Mouse (Mus musculus) adrenal gland, adult 18-20 months (tissue): ENCODE data around the gene Smtnl2. TPM values are rescaled to one million over a fixed set of nuclear protein-coding genes. Genes with fewer than 3 reads are reported as not detected.
A peak's percentile ranks its signal among the peaks of the same experiment; 100 is the strongest.
"Not testable (repeated sequence)": the region's sequence is repeated elsewhere in the genome, so short reads cannot be mapped to it uniquely, and the experiment has no call there.

ENCODE experiments used
- DNase-seq, 2 experiments: peaks; one replicate each; pipeline ENCODE4 v3.0.0; 2021 to 2022; ENCODE audit warnings: low spot score in 2 of 2
- long read RNA-seq, 2 experiments: library from polyadenylated mRNA; stranded (forward); transcript quantifications; one replicate each; pipeline ENCODE4 v2.0.0; 2021
- total RNA-seq, 2 experiments: library from RNA; stranded (reverse); gene quantifications; 1 replicate in 1 of 2; 2 replicates in 1 of 2; pipeline ENCODE4 v1.2.3; 2021

Gene Smtnl2
- total RNA-seq: 1 to 10 TPM; 1.3 to 2.6 TPM
- long read RNA-seq, experiment 1, partial matches to known transcripts: 1 of 5 reads
- long read RNA-seq, experiment 1, other reads (novel, unspliced or antisense): 0 of 5 reads
- long read RNA-seq, experiment 2, partial matches to known transcripts: 2 of 5 reads
- long read RNA-seq, experiment 2, other reads (novel, unspliced or antisense): 0 of 5 reads

DNA sequence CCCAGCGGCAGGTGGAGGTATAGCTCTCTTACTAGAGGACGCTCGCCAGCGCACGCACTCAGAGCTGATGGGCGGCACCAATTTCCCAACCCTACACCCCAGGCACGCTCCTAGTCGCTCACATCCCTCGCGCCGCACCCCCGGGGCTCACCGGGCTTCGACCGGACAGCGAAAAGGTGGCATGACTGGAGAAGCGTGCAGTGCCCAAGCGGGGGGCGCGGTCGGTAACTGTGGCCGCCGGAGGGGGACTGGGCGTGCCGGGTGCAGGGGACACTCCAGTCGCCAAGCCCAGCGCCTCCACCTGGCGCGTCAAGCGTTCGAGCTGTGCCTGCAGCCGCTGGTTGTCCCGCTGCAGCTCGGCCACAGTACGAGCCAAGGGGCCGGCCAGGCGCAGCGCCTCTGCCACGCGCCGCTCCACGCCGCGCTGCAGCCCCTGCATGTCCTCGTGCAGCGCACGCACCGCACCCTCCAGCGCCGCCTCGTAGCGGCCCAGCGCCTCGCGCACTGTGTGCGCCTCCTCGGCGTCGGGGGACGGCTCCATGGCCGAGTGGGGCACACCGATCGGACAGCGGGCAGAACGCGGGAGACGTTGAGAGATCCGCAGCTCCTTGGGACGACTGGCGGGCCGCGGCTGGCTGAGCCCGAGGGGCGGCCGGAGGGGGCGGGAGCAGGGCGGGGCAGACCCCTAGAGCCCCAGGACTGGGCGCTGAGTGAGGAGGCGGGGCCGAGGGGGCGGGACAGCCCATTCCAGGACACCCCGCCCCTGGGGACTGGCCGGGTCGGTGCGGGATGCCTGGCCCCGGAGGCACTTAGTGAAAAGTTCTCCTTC lies at the start of gene Smtnl2:
Gene Smtnl2 (minus strand): TSS at position 621 of the 829 bp plus-strand sequence.
- peak; percentile 78 to 81 for DNase-seq

DNA sequence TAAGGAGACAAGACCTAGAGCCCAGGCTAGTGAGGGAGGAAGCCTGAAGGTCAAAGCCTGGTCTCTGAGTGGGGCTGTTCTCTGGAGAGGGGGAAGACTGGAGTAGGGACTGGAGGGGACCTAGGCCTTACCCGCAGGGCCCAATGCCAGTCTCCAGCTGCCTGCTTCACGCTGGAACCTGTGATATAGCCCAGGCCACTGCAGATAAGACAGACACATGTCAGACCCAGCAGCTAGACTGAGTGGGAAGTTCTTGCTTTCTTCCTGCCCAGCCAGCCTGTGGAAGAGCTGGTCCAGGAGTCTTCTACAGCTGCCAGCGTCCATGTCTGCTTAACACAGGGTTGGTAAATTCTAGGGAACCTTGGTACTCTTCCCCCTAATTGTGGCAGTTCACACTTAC lies 47.0 kb upstream of the Smtnl2 start:
- DNase-seq: no peak

DNA sequence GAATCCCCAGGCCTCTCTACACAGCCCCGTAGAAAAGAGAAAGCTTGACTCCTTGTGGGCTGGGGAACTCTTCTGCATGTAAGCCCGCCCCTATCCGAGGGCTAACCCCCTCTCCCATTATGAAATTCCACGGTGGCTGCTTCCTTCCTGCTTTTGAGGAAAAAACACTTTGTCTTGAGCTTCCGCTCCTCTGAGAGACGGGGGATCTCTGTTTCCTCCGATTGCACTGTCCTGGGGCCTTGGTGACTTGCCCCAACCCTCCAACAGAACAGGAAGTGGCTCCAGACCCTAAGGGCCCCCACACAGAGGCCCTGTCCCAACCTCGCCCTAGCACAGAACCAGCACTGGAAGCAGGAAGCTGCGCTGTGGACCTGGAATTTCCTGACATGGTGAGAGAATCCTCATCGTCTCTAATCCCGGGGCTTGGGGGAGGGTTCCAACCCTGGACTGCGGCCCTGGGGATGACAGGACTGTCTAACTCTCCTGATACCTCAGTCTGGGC lies 46.5 kb upstream of the Smtnl2 start:
- no peak for DNase-seq

DNA sequence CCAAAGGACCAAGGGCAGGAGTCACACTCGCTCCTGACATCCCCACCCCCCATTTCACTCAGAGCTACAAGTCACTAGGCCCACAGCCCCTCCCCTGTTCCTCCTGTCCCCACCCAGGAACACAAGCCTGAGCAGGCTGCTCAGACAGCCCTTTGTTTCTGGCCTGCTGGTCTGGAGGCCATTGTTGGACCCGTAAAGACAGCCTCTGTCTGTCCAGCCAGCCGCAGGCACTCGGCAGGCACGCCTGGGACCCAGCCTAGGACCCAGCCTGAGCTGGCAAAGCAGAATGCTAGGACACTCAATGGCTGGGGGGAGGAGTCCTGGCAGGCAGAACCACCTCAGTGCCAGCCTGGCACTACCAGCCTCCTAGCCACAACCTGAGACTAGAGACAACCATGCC lies 44.2 kb upstream of the Smtnl2 start:
- DNase-seq: no peak

DNA sequence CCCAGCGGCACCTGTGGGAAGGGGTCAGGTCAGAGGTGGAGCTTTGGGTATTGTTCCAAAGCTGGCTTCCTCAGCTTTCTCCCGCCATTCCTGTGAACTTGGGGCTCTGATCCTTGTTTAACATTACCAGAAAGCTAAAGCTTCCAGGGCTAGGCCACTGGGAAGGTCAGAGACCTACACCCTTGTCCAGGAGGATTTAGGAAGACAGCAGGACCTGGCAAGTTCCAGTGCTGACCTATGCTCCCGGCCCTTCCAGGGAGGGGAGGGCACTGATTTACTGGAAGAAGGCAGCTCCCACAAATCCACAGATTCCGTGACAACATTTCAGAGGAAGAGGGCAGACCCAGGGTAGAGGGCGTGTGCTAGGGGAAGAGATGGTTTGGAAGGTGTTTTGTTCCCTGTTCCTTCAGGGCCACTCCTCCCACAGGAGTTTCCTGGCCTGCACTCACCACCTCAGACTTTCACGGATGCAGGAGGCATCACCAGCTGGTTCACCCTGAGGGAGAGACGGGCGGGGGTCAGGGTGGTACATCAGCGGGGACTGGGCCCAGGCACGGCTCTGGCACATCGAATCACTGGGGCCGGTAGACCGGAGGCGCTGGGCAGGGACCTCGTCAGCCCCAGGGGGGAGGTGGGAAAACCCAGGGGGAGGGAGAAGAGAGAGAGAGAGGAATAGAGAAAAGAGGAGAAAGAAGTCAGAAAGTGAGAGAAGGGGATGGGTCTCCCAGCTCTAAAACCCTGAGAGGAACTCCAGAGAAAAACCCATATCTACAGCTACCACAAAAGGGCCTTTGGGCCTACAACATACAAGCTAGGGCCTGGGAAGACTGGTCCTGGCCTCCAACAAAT lies 41.8 kb upstream of the Smtnl2 start:
- no peak for DNase-seq

DNA sequence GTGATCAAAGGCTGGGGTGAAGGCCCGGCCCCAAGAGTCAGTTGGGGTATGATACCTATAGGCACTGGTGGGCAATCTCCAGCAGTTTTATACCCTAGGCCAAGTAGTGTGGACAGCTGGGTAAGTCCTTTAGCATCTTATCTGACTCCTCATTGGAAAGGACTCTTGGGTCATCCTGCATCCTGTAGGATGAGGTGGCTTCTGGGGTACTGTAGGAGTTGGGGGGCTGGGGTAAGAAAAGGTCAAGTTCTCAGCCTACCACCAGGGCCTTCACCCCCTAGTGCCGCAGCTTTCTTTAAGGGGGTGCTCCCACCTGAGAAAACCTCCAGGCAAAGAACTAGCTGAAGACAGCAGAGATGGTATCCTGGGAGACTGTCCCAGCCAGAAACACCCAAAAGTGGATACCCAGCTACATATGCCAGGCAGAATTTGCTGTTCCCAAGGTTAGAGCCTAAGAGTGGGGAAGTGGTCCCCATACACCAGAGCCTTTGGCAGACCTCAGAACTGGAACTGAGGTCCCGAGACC lies 40.7 kb upstream of the Smtnl2 start:
- DNase-seq: no peak

DNA sequence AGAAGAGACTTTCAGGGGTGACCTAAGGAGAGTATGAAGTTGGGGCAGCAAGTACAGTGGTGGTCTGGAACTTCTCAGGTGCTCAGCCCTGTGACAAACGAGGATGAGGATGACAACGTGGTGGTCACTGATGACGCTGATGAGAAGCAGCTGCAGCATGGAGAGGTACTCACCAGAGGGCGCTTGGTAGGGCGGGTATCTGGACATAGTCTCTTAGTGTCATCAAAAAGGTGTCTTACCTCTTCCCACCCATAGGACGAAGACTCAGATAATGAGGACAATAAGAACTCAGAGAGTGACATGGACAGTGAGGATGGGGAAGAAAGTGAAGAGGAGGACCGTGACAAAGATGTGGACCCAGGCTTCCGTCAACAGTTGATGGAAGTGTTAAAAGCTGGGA lies 36.0 kb upstream of the Smtnl2 start:
- no peak for DNase-seq

DNA sequence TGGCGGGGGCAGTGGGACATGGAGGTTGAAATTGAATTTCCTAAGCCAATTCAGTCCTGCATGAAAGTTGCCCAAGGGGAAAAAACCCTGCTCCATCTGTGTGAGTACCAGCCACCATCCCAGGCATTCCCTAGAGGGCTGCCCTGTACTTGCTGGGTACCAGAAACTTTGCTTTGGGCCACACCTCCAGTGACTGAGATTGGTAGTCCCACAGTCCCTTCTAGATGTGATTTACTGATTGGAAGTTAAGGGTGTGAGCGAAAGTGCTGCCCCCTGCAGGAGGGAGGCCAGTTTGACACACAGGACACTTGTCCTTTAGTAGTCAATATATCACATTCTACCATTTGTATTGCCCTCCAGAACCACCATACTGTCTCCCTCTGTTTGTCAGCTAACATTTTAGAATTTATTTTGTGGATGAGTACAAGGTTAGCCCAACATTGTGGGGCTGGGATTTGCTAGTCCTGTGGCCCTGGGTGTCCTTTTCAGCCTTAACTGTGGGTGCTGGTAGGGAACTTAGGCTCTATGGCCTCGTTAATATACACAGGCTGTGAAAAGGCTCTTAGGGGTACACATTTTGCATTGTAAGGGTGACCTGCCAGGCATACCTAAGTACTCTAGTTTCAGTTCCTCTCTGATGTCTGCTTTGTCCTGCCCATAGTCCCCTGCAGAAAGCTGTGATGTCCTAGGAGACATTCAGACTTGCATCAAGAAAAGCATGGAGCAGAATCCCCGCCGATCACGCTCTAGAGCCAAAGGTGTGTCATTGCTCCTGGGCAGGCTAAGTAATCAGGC lies 35.0 kb upstream of the Smtnl2 start:
- no peak for DNase-seq

DNA sequence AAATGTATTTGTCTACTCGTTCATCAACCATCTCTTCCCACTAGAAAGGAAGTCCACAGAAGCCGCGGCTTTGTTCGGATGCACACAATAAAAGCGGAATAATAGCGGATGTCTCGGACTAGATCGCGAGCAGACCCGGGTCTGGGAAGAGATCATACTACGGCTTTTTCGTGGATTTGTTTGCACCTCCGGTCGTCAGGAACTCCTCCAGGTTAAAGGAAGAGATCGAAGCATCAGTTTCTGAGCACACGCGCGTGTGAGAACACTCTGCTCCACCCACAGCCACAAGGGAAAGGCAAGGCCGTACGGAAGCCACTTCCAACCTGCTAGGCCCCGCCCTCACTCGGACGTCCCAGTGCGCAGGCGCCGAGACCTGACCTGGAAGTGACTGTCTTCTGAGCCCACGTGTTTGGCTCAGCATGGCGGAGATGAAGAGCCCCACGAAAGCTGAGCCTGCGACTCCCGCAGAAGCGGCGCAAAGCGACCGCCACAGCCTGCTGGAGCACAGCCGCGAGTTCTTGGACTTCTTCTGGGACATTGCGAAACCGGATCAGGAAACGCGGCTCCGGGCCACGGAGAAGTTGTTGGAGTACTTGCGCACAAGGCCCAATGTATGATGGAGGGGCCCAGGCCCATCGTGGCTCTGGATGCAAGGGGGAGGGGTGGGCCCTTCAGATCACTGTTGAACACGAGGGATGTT lies 29.6 kb upstream of the Smtnl2 start, which contains the start of gene Mybbp1a:
Gene Mybbp1a (plus strand): TSS at position 391 of the 700 bp plus-strand sequence.
- DNase-seq: peak; percentile 99

DNA sequence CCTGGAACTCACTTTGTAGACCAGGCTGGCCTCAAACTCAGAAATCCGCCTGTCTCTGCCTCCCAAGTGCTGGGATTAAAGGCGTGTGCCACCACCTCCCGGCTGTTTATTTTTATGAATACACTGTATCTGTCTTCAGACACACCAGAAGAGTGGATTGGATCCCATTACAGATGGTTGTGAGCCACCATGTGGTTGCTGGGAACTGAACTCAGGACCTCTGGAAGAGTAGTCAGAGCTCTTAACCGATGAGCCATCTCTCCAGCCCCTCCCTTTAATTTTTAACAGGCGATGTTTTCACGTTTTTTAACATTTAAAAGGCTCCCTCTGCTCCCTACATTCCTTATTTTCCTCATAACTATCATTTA lies 29.1 kb upstream of the Smtnl2 start:
- DNase-seq: not testable (repeated sequence)

DNA sequence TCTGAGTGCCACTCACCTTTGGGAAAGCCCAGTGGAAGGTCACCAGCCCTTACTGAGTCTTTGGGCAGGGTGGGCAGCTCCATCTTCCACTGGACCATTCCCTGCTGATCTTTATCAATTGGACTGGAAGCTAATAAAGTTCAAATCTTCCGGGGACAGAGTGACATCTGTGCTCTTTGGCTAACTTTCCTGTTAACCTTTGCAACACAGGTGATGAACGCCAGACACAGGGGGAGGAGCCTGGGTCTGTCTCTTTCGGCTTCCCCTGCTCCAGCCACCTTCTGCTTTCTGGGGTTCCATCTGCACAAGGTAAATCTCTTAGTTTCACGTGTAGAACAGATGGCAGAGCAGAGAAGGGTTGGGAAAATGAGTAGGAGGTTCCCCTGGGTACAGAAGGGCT lies 26.9 kb upstream of the Smtnl2 start:
- no peak for DNase-seq

DNA sequence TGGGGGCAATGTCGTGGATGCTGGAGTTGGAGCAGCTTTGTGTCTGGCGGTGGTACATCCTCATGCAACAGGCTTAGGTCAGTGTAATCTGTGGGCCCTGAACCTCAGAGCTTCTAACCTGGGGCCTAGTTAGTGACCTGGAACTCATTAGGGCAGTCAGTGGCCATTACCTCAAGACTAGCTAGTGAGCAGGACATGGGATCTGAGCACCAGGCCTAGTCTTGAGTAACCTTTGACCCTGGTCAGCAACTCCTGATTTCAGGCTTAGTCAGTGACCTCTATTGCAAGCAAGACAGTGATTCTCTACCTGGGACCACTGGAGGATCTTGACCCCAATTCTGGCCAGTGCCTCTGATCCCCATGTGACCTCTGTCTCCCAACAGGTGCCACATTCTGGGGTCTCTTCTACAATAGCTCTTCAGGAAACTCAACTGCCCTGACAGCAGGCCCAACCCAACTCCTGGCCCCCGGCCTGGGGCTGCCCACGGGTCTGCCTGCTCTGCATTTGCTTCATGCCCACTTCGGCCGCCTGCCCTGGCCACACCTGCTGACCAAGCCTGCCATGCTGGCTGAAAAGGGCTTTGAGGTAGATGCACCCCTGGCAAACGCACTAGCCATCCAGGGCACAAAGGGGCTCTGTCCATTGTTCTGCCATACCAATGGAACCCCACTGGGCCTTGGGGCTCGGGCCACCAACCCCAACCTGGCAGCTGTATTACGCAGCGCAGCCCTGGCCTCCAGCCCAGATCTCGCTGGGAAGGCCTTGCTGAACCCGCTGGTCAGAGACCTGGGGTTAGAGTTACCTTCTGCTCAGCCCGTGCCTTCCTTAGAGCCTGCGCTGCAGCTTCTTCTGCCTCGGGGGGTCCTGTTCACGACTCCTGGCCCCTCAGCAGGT lies 25.5 kb upstream of the Smtnl2 start:
- DNase-seq: no peak

DNA sequence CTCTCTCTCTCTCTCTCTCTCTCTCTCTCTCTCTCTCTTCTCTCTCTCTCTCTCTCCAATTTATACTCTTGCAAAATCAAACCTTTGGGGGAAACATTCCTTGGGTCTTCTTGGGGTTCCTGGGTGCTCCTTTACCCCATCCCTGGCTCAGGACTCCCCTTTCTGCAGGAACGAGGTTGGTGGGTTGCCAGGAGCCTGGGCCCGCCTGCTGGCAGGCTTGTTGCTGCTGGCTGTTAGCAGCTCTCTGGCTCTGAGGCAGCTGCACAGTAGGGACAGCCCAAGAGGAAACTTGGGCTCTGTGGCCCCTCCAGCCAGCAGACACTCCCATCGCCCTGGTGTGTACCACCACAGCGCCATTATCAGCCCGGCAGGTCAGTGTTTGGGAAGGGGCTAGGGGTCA lies 24.8 kb upstream of the Smtnl2 start:
- no peak for DNase-seq

DNA sequence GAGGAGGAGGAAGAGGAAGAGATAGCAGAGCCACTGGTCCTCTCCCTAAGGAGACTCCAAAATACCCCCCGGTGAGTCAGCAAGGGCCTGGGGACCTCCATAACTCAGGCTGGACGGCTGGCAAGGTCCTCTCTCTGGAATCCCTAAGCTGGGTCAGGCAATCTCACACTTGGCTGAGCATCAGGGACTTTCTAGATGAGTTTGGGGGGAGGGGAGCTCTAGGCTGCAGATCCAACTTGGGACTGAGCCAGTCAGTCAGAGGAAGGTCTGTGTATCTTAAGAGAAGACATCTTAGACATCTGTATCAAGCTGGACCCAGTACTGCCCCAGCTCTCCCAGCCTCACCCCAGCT lies 24.2 kb upstream of the Smtnl2 start:
- DNase-seq: peak in 1 of 2 experiments; percentile 41

DNA sequence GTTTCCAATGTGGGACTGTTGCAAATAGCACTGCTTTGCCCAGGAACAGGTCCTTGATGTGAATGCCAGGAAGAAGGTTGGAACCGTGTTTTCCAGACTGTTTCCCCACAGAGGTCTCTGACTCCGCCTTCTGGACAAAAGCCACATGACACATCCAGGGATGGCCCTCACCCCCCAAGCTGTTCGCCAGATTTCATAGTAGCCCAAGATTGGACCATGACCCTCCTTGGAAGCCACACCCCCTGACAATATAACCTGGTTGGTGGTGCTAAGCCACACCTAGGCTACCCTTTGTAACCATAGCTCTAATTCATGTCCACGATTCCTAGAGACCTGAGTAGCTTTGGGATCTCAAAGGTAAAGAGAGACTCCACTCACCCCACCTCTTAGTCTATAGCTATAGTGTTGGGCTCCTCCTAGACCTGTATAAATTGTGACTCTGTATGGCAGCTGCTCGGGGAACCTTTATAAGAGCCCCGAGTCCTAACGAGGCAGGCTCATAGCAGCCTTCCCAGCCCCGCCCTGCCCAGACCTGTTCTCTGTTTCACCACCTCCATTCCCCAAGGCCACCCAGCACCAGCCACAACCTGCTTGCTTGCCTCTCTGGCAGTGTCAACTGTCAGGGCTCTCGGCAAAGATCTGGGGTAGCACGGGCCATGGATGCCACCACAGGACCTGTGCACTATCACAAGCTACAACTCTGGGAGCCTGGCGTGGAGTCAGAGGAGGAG lies 23.6 kb upstream of the Smtnl2 start, which contains the start of gene Ggt6:
Gene Ggt6 (plus strand): TSS at position 564 of the 731 bp plus-strand sequence.
- DNase-seq: peak in 1 of 2 experiments; percentile 33

DNA sequence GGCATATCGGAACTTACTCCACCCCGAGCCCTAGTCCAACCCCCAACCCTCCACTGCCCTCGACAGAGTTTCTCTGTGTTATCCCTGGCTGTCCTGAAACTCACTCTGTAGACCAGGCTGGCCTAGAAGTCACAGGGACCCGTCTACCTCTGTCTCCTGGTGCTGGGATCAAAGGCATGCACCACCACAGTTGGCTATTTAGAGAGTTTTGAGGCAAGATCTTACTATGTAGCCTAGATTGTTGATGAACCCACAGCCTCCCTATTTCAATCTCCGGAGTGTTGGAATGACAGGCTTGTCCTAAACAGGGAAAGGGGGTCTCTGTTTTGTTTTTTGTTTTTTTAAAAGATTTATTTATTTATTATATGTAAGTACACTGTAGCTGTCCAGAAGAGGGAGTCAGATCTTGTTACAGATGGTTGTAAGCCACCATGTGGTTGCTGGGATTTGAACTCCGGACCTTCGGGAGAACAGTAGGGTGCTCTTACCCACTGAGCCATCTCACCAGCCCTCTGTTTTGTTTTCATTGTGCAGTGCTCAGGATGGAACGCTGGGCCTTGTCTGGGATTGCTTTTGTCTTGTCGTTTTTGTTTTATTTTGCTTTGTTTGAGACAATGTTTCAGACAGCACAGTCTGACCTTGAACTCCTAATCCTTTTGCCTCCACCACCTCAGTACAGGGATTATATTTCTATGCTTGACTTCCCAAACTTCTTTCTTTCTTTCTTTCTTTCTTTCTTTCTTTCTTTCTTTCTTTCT lies 19.0 kb upstream of the Smtnl2 start:
- not testable (repeated sequence) for DNase-seq

DNA sequence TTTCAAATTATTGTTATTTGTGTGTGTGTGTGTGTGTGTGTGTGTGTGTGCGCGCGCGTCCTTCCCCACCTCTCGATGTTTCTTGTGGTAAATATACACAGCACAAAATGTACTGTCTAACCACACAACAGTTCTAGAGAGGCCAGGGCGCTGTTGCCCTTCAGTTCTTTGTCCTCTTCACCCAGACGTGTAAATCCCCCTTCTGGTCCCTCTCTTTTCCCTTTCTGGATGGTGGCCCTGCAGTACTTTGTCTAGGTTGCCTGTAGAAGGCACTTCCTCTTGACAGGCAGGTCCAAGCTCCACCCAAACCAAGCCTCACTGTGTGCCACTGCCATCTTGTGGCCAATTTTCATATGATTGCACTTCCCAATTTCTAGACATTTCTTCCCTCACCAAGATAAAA lies 17.8 kb upstream of the Smtnl2 start:
- DNase-seq: peak; percentile 63 to 66
